Mouse (Mus musculus) ES-E14 (cell line): Measurements from ENCODE around the gene Syngr2. TPM values are rescaled to one million over a fixed set of nuclear protein-coding genes. Genes with fewer than 3 reads are reported as not detected.

ENCODE experiments used
- DNase-seq: peaks from one replicate; pipeline ENCODE4 v3.0.0-alpha.2; 2013; ENCODE audit warnings: low read depth, low spot score
- H3K27ac ChIP-seq: 2 replicates; pipeline ENCODE4 v1.5.1; 2012; ENCODE audit warnings: low read depth, mild to moderate bottlenecking, low read length, moderate library complexity, mixed read lengths; ENCODE audit not compliant: poor library complexity, insufficient read depth, severe bottlenecking
- H3K36me3 ChIP-seq: 2 replicates; pipeline ENCODE4 v1.6.1; 2012; ENCODE audit warnings: mild to moderate bottlenecking, low read length, moderate library complexity, mixed read lengths; ENCODE audit not compliant: control insufficient read depth, poor library complexity, insufficient read depth, severe bottlenecking
- H3K4me1 ChIP-seq, 2 experiments: fragments of 150-350 bp in 1 of 2; sonication (generic) in 1 of 2; 2 replicates each; pipeline ENCODE4 v1.6.1; 2012; ENCODE audit warnings: low read length in 2 of 2, mild to moderate bottlenecking in 1 of 2, mixed read lengths in 1 of 2; ENCODE audit not compliant: control insufficient read depth in 2 of 2, insufficient read depth in 2 of 2, poor library complexity in 1 of 2
- H3K4me3 ChIP-seq, 2 experiments: fragments of 150-350 bp in 1 of 2; sonication (generic) in 1 of 2; 2 replicates each; pipeline ENCODE4 v1.5.1; 2012; ENCODE audit warnings: low read length in 2 of 2, low read depth in 1 of 2, mild to moderate bottlenecking in 1 of 2, mixed read lengths in 1 of 2; ENCODE audit not compliant: insufficient read depth in 1 of 2, poor library complexity in 1 of 2, severe bottlenecking in 1 of 2
- H3K9ac ChIP-seq: 2 replicates; pipeline ENCODE4 v1.6.1; 2012; ENCODE audit warnings: low read depth, mild to moderate bottlenecking, low read length, mixed read lengths; ENCODE audit not compliant: poor library complexity, insufficient read depth, severe bottlenecking
- H3K9me3 ChIP-seq: fragments of 150-350 bp; sonication (generic); 2 replicates; pipeline ENCODE4 v1.6.1; 2012; ENCODE audit warnings: low read depth, mild to moderate bottlenecking, low read length; ENCODE audit not compliant: control insufficient read depth, insufficient read depth
- CHD2 ChIP-seq: IDR thresholded peaks from 2 replicates; pipeline ENCODE4 v1.6.1; 2014; ENCODE audit warnings: mild to moderate bottlenecking, low read depth, low read length, inconsistent platforms
- HCFC1 ChIP-seq: IDR thresholded peaks from 2 replicates; pipeline ENCODE4 v1.6.1; 2012; ENCODE audit warnings: low read length, inconsistent platforms, borderline replicate concordance; ENCODE audit not compliant: insufficient read depth
- MAFK ChIP-seq: IDR thresholded peaks from 2 replicates; pipeline ENCODE4 v1.6.1; 2014; ENCODE audit warnings: mild to moderate bottlenecking, low read depth, low read length, inconsistent platforms; ENCODE audit not compliant: insufficient read depth
- ZC3H11A ChIP-seq: IDR thresholded peaks from 2 replicates; pipeline ENCODE4 v1.6.1; 2012; ENCODE audit warnings: low read depth, mild to moderate bottlenecking, inconsistent platforms, low read length, borderline replicate concordance
- ZNF384 ChIP-seq: IDR thresholded peaks from 2 replicates; pipeline ENCODE4 v1.6.1; 2012; ENCODE audit warnings: low read depth, low read length, inconsistent platforms
- in situ Hi-C, 2 experiments: fragments of 600-800 bp; cut with MboI; formaldehyde crosslinking; loops; one replicate each; pipeline ENCODE4 v1.15.1; 2025; ENCODE audit warnings: low sequenced_read_pairs in 2 of 2, inconsistent platforms in 1 of 2; ENCODE audit not compliant: unreplicated experiment in 2 of 2
- total RNA-seq: library from RNA; depleted of rRNA; stranded (reverse); fragments of 300-350 nt; gene quantifications from 2 replicates; pipeline ENCODE4 v1.2.3, GENCODE M21; 2012; rRNA removed

Gene Syngr2
- total RNA-seq, 1 experiment: 69.6 TPM

- DNase-seq: no peak
- no peak within 1 kb of the TSS for H3K27ac ChIP-seq
- peak within 1 kb of the TSS; percentile 18 to 46; a peak in 2 of 4 replicates for H3K4me3 ChIP-seq
- no peak for TF ChIP-seq MAFK
- TF ChIP-seq ZNF384: no peak
- no peak for TF ChIP-seq HCFC1
- TF ChIP-seq CHD2: no peak
- TF ChIP-seq ZC3H11A: no peak
- H3K36me3 ChIP-seq: peaks cover 26% of the 10 kb centered on the region
- H3K9me3 ChIP-seq: no peaks in the 10 kb centered on the region
- in situ Hi-C loops: loop anchor here in 1 of 2 experiments (25.0 kb wide), 1 partner anchor 377 kb away; the partner anchor contains the start of gene Cyth1
- peaks cover 10 to 36% of the 10 kb centered on the region in 2 experiments; a peak in 3 of 4 replicates for H3K4me1 ChIP-seq
- H3K9ac ChIP-seq: 0 out of 2 replicates have a peak within 1 kb of the TSS, but pooled peaks have one; percentile 15
These were observed 51.1 kb downstream of the Syngr2 start, which contains the start of gene Tmem235 for GRCm38 (mm10) chr11:117860601-117861000. Gene Tmem235, plus strand, starts transcription at chr11:117860752.

GRCm38 (mm10) chr11:117863174-117863856 is 53.8 kb downstream of the Syngr2 start:
- H3K4me3 ChIP-seq: no peak overlapping the region
- in situ Hi-C loops: loop anchor here in 1 of 2 experiments (25.0 kb wide), 1 partner anchor 374 kb away; the partner anchor contains the start of gene Cyth1
- TF ChIP-seq ZNF384 (no peak), ZC3H11A (0 out of 2 replicates have a peak, but pooled peaks have one; percentile 32)
- no peak for DNase-seq
- peaks cover 12 to 39% of the 10 kb centered on the region in 2 experiments; a peak in 3 of 4 replicates for H3K4me1 ChIP-seq
- peaks cover 5% of the 10 kb centered on the region; the same call in 1 of the 2 replicates for H3K36me3 ChIP-seq
- no peak overlapping the region for H3K9ac ChIP-seq
- no peak overlapping the region for H3K27ac ChIP-seq
- H3K9me3 ChIP-seq: no peaks in the 10 kb centered on the region

Other genes starting within 250 kb of the Syngr2 start
- 21.5 and 32.4 TPM in 2 replicates for gene Tnrc6c, start 155.4 kb upstream of the Syngr2 start, total RNA-seq
- 3.9 and 7.6 TPM in 2 replicates for gene Tmc8, start 27.6 kb upstream of the Syngr2 start, total RNA-seq
- 36.0 and 79.1 TPM in 2 replicates for gene Tmc6, start 27.5 kb upstream of the Syngr2 start, total RNA-seq
- not detected in 2 replicates for gene 6030468B19Rik, start 12.0 kb upstream of the Syngr2 start, total RNA-seq
- gene Gm20708, start within 50 bp of the Syngr2 start, total RNA-seq: 0.40 and 0.42 TPM in 2 replicates
- 1.8 and 2.4 TPM in 2 replicates for gene Afmid, start 16.3 kb downstream of the Syngr2 start, total RNA-seq
- 77.5 and 89.3 TPM in 2 replicates for gene Tk1, start 16.4 kb downstream of the Syngr2 start, total RNA-seq
- 125 and 166 TPM in 2 replicates for gene Birc5, start 39.6 kb downstream of the Syngr2 start, total RNA-seq
- gene Tmem235, start 51.1 kb downstream of the Syngr2 start, total RNA-seq: 0.36 and 0.58 TPM in 2 replicates
- 1.2 and 3.1 TPM in 2 replicates for gene Tha1, start 63.8 kb downstream of the Syngr2 start, total RNA-seq
- gene Socs3, start 160.4 kb downstream of the Syngr2 start, total RNA-seq: 69.8 and 78.6 TPM in 2 replicates
- 95.2 and 101 TPM in 2 replicates for gene Pgs1, start 176.6 kb downstream of the Syngr2 start, total RNA-seq